Mouse (Mus musculus) MEL (cell line): ENCODE data around the gene Zdhhc14. TPM values are rescaled to one million over a fixed set of nuclear protein-coding genes. Genes with fewer than 3 reads are reported as not detected.

Source experiments
- DNase-seq: peaks from one replicate; pipeline ENCODE4 v3.0.0; 2011; ENCODE audit warnings: low read depth, low spot score
- H3K27ac ChIP-seq: 2 replicates; pipeline ENCODE4 v1.5.1; 2012; ENCODE audit warnings: low read depth, mild to moderate bottlenecking, control low read depth, low read length, moderate library complexity; ENCODE audit not compliant: control insufficient read depth
- H3K27me3 ChIP-seq, 2 experiments: fragments of 150-350 bp in 1 of 2; sonication (generic) in 1 of 2; 2 replicates each; pipeline ENCODE4 v1.6.1; 2012; ENCODE audit warnings: low read length in 2 of 2, mild to moderate bottlenecking in 2 of 2, improper control_type of control experiment in 1 of 2, moderate library complexity in 1 of 2; ENCODE audit not compliant: insufficient read depth in 2 of 2, control insufficient read depth in 1 of 2
- H3K36me3 ChIP-seq, 2 experiments: 2 replicates each; pipeline ENCODE4 v1.6.1; 2012 to 2014; ENCODE audit warnings: low read length in 2 of 2, improper control_type of control experiment in 1 of 2, inconsistent platforms in 1 of 2, mild to moderate bottlenecking in 1 of 2; ENCODE audit not compliant: insufficient read depth in 2 of 2, control insufficient read depth in 1 of 2
- H3K4me1 ChIP-seq, 2 experiments: fragments of 150-350 bp in 1 of 2; sonication (generic) in 1 of 2; 2 replicates each; pipeline ENCODE4 v1.6.1; 2012; ENCODE audit warnings: low read length in 2 of 2, improper control_type of control experiment in 1 of 2, mild to moderate bottlenecking in 1 of 2; ENCODE audit not compliant: insufficient read depth in 2 of 2, control insufficient read depth in 1 of 2
- H3K4me3 ChIP-seq, 2 experiments: fragments of 150-350 bp in 1 of 2; sonication (generic) in 1 of 2; 2 replicates each; pipeline ENCODE4 v1.5.1; 2012; ENCODE audit warnings: low read depth in 2 of 2, low read length in 2 of 2, mild to moderate bottlenecking in 2 of 2, moderate library complexity in 2 of 2, control low read depth in 1 of 2, improper control_type of control experiment in 1 of 2; ENCODE audit not compliant: control insufficient read depth in 1 of 2, insufficient read depth in 1 of 2
- H3K79me2 ChIP-seq: 2 replicates; pipeline ENCODE4 v1.6.1; 2012; ENCODE audit warnings: mild to moderate bottlenecking, low read length, moderate library complexity; ENCODE audit not compliant: control insufficient read depth, poor library complexity, insufficient read depth
- H3K9ac ChIP-seq: 2 replicates; pipeline ENCODE4 v1.6.1; 2012; ENCODE audit warnings: low read depth, mild to moderate bottlenecking, control low read depth, low read length, moderate library complexity; ENCODE audit not compliant: control insufficient read depth, poor library complexity, severe bottlenecking
- H3K9me3 ChIP-seq: fragments of 150-350 bp; sonication (generic); replicated peaks from 2 replicates; pipeline ENCODE4 v1.6.1; 2012; ENCODE audit warnings: mild to moderate bottlenecking, low read length, improper control_type of control experiment, moderate library complexity; ENCODE audit not compliant: insufficient read depth
- E2F4 ChIP-seq: IDR thresholded peaks from 2 replicates; pipeline ENCODE4 v1.6.1; 2011; ENCODE audit warnings: low read depth, low read length, improper control_type of control experiment, borderline replicate concordance
- ELF1 ChIP-seq: IDR thresholded peaks from 2 replicates; pipeline ENCODE4 v1.6.1; 2014; ENCODE audit warnings: low read depth, mild to moderate bottlenecking, inconsistent platforms, low read length, improper control_type of control experiment, moderate library complexity
- ETS1 ChIP-seq: IDR thresholded peaks from 2 replicates; pipeline ENCODE4 v1.6.1; 2012; ENCODE audit warnings: low read depth, mild to moderate bottlenecking, inconsistent platforms, low read length, improper control_type of control experiment, moderate library complexity
- JUND ChIP-seq: IDR thresholded peaks from 2 replicates; pipeline ENCODE4 v1.6.1; 2011; ENCODE audit warnings: low read depth, mild to moderate bottlenecking, improper control_type of control experiment, low read length
- KAT2A ChIP-seq: conservative IDR thresholded peaks from 2 replicates; pipeline ENCODE4 v1.6.1; 2012; ENCODE audit warnings: low read depth, low read length, improper control_type of control experiment, inconsistent platforms
- MAX ChIP-seq: IDR thresholded peaks from 2 replicates; pipeline ENCODE4 v1.6.1; 2011; ENCODE audit warnings: low read length, improper control_type of control experiment
- MEF2A ChIP-seq: IDR thresholded peaks from 2 replicates; pipeline ENCODE4 v1.6.1; 2014; ENCODE audit warnings: low read depth, mild to moderate bottlenecking, inconsistent platforms, low read length, improper control_type of control experiment; ENCODE audit not compliant: poor library complexity, insufficient replicate concordance, severe bottlenecking; ENCODE audit errors: extremely low read depth
- MXI1 ChIP-seq: IDR thresholded peaks from 2 replicates; pipeline ENCODE4 v1.6.1; 2011; ENCODE audit warnings: mild to moderate bottlenecking, low read depth, low read length, improper control_type of control experiment
- MYB ChIP-seq: IDR thresholded peaks from 2 replicates; pipeline ENCODE4 v1.6.1; 2011; ENCODE audit warnings: mild to moderate bottlenecking, low read depth, low read length, improper control_type of control experiment
- MYC ChIP-seq: IDR thresholded peaks from 2 replicates; pipeline ENCODE4 v1.6.1; 2011; ENCODE audit warnings: low read depth, mild to moderate bottlenecking, low read length, improper control_type of control experiment, moderate library complexity
- NRF1 ChIP-seq: IDR thresholded peaks from 2 replicates; pipeline ENCODE4 v1.6.1; 2014; ENCODE audit warnings: low read depth, mild to moderate bottlenecking, inconsistent platforms, low read length, improper control_type of control experiment, moderate library complexity; ENCODE audit not compliant: poor library complexity, insufficient read depth, severe bottlenecking
- POLR2A ChIP-seq, 2 experiments: IDR thresholded peaks; 2 replicates each; pipeline ENCODE4 v1.6.1; 2011 to 2012; ENCODE audit warnings: low read length in 2 of 2, mild to moderate bottlenecking in 2 of 2, control low read depth in 1 of 2, improper control_type of control experiment in 1 of 2, low read depth in 1 of 2, moderate library complexity in 1 of 2; ENCODE audit not compliant: control insufficient read depth in 1 of 2, insufficient read depth in 1 of 2, poor library complexity in 1 of 2
- POLR2AphosphoS5 ChIP-seq: IDR thresholded peaks from 2 replicates; pipeline ENCODE4 v1.6.1; 2012; ENCODE audit warnings: low read depth, borderline replicate concordance, mild to moderate bottlenecking, inconsistent platforms, low read length, moderate library complexity, mixed read lengths
- TAL1 ChIP-seq: IDR thresholded peaks from 2 replicates; pipeline ENCODE4 v1.6.1; 2012; ENCODE audit warnings: mild to moderate bottlenecking, inconsistent platforms, low read length, moderate library complexity, mixed read lengths
- UBTF ChIP-seq: IDR thresholded peaks from 2 replicates; pipeline ENCODE4 v1.6.1; 2012; ENCODE audit warnings: low read depth, mild to moderate bottlenecking, inconsistent platforms, low read length, improper control_type of control experiment, moderate library complexity, borderline replicate concordance; ENCODE audit not compliant: insufficient read depth
- ZC3H11A ChIP-seq: IDR thresholded peaks from 2 replicates; pipeline ENCODE4 v1.6.1; 2012; ENCODE audit warnings: low read depth, mild to moderate bottlenecking, inconsistent platforms, low read length, improper control_type of control experiment
- ZKSCAN1 ChIP-seq: IDR thresholded peaks from 2 replicates; pipeline ENCODE4 v1.6.1; 2012; ENCODE audit warnings: low read depth, mild to moderate bottlenecking, inconsistent platforms, low read length, improper control_type of control experiment, moderate library complexity
- polyA plus RNA-seq, 2 experiments: library from polyadenylated mRNA; stranded (reverse) in 1 of 2; unstranded in 1 of 2; fragments of >175 nt in 1 of 2; fragments of >200 nt in 1 of 2; gene quantifications; 2 replicates each; pipeline versions ENCODE4 v1.2.1 to v1.2.4; 2012; ENCODE audit warnings: low replicate concordance in 2 of 2, low read depth in 1 of 2; ENCODE audit not compliant: insufficient read length in 2 of 2, insufficient read depth in 1 of 2, missing spikeins in 1 of 2
- total RNA-seq: library from RNA; depleted of rRNA; stranded (reverse); fragments of 300-350 nt; gene quantifications from 2 replicates; pipeline ENCODE4 v1.2.3, GENCODE M21; 2012

The Zdhhc14 gene
- total and polyA plus RNA-seq, 3 experiments = 3.4 to 4.9 TPM; not detected in 1

GRCm38 (mm10) chr17:5574672-5575071, 82.3 kb downstream of the Zdhhc14 start:
- Histone ChIP-seq H3K27ac (no peak overlapping the region), H3K27me3 (no peaks in the 10 kb centered on the region), H3K4me3 (no peak overlapping the region), H3K79me2 (no peaks in the 10 kb centered on the region), H3K36me3 (peaks cover 0 to 3% of the 10 kb centered on the region in 2 experiments; a peak in 1 of 4 replicates), H3K9me3 (no peaks in the 10 kb centered on the region), H3K4me1 (peaks cover 0 to 4% of the 10 kb centered on the region in 2 experiments; a peak in 1 of 4 replicates), H3K9ac (no peak overlapping the region)
- TF ChIP-seq ELF1 = no peak
- TF ChIP-seq POLR2A (IDR thresholded peaks at IDR 0.05; ENCODE audit: control insufficient read depth in 1 of 2, insufficient read depth in 1 of 2, low read depth in 1 of 2, low read length in 2 of 2, poor library complexity in 1 of 2) = no peak
- no peak for TF ChIP-seq POLR2AphosphoS5
- no peak for TF ChIP-seq MXI1
- no peak for TF ChIP-seq MYB
- no peak for DNase-seq

GRCm38 (mm10) chr17:5575518-5575917, 83.2 kb downstream of the Zdhhc14 start:
- Histone ChIP-seq H3K4me1 (peaks cover 0 to 4% of the 10 kb centered on the region in 2 experiments; a peak in 1 of 4 replicates), H3K4me3 (no peak overlapping the region)

GRCm38 (mm10) chr17:5582232-5582631, 89.9 kb downstream of the Zdhhc14 start:
- no peak for DNase-seq

More at GRCm38 (mm10) chr17:5575518-5575917, 83.2 kb downstream of the Zdhhc14 start:
- Histone ChIP-seq H3K27ac (no peak overlapping the region), H3K27me3 (no peaks in the 10 kb centered on the region)
- no peak for DNase-seq
- no peak for TF ChIP-seq ZC3H11A
- no peak for TF ChIP-seq POLR2A (IDR thresholded peaks at IDR 0.05; ENCODE audit: control insufficient read depth in 1 of 2, insufficient read depth in 1 of 2, low read depth in 1 of 2, low read length in 2 of 2, poor library complexity in 1 of 2)
- no peak for TF ChIP-seq ELF1
- no peak for TF ChIP-seq MAX
- no peak for TF ChIP-seq NRF1
- TF ChIP-seq ZKSCAN1 = no peak
- TF ChIP-seq UBTF = no peak
- TF ChIP-seq ETS1 = no peak
- no peak for TF ChIP-seq TAL1
- no peak for TF ChIP-seq MYC
- no peak for TF ChIP-seq KAT2A
- TF ChIP-seq JUND = no peak
- no peak for TF ChIP-seq MEF2A
- TF ChIP-seq, all 39 proteins: peak for 0
- Histone ChIP-seq H3K9me3 (no peaks in the 10 kb centered on the region), H3K79me2 (no peaks in the 10 kb centered on the region), H3K9ac (no peak overlapping the region), H3K36me3 (peaks cover 0 to 3% of the 10 kb centered on the region in 2 experiments; a peak in 1 of 4 replicates)

More at GRCm38 (mm10) chr17:5582232-5582631, 89.9 kb downstream of the Zdhhc14 start:
- Histone ChIP-seq H3K9me3 (no peaks in the 10 kb centered on the region), H3K9ac (no peak overlapping the region), H3K27me3 (no peaks in the 10 kb centered on the region), H3K27ac (no peak overlapping the region), H3K36me3 (no peaks in the 10 kb centered on the region), H3K79me2 (no peaks in the 10 kb centered on the region), H3K4me1 (no peaks in the 10 kb centered on the region), H3K4me3 (no peak overlapping the region)
- TF ChIP-seq MYC (no peak), POLR2A (IDR thresholded peaks at IDR 0.05; ENCODE audit: control insufficient read depth in 1 of 2, insufficient read depth in 1 of 2, low read depth in 1 of 2, low read length in 2 of 2, poor library complexity in 1 of 2) (no peak), ZKSCAN1 (no peak), E2F4 (no peak)
